Mouse (Mus musculus) gastrocnemius, adult 18-20 months (tissue): Measurements from ENCODE around the gene Asb17. TPM values are rescaled to one million over a fixed set of nuclear protein-coding genes. Genes with fewer than 3 reads are reported as not detected.
A peak's percentile ranks its signal among the peaks of the same experiment; 100 is the strongest.

Experiments
- DNase-seq: peaks from one replicate; pipeline ENCODE4 v3.0.0; 2021; ENCODE audit warnings: low spot score
- total RNA-seq, 2 experiments: library from RNA; stranded (reverse); gene quantifications; 2 replicates each; pipeline ENCODE4 v1.2.3; 2021

Asb17 gene
- total RNA-seq, 2 experiments from 2014 or later: not detected

DNA sequence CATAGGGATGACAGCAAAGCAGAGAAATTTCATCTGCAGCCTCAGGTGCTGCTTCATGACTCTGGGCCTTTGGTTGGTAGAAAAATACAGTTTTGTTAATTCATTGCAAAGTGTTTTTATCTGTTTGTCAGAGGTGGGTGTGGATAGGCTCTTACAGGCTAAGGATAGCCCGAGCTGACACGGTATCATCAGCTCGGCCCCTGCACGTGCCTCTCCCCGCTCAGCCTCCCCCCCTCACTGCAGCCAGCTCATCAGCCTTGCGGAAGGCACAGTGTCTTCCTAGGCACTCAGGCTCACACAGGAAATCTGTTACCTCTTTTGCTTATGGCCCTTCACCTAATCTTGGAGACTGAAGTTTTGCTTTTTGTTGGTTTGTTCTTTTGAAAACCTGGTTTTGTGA is 44.1 kb downstream of the Asb17 start:
- DNase-seq: no peak

DNA sequence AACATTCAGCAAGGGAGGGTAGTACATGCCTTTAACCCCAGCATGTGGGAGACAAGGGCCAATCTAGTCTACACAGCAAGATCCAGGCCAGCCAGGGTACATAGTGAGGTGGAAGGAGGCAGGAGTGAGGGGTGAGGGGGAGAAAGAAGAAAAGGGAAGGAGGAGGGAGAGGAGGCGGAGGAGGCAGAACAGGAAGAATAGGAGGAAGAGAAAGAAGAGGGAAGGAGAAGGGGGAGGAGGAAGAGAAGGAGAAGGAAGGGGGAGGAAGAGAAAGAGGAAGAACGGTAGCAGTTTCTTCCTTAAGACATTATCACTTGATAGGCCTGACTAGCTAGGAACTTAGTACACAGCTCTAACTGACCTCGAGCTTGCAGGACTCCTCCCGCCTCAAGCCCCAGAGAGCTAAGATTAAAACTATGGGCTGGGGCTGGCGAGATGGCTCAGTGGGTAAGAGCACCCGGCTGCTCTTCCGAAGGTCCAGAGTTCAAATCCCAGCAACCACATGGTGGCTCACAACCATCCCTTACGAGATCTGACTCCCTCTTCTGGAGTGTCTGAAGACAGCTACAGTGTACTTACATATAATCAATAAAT is 45.3 kb downstream of the Asb17 start:
- no peak for DNase-seq

DNA sequence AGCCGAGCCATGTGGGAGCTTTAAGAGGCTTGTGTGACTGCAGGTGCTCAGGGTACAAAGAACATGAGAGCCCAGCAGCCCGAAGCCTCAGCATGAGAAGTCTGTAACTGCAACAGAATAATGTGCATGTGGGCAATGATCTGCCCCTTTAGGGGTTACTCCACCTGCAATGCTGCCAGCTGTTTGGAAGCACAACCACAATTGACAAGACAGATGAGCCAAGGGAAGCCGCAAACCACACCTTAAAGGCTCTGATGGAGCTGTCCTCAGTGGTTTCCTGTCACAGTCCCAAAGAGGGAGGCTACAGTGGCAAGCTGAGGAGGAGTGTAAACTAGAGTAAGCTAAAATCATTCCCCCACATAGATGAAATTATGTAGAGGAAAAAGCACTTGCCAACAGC is 51.4 kb downstream of the Asb17 start:
- no peak for DNase-seq

DNA sequence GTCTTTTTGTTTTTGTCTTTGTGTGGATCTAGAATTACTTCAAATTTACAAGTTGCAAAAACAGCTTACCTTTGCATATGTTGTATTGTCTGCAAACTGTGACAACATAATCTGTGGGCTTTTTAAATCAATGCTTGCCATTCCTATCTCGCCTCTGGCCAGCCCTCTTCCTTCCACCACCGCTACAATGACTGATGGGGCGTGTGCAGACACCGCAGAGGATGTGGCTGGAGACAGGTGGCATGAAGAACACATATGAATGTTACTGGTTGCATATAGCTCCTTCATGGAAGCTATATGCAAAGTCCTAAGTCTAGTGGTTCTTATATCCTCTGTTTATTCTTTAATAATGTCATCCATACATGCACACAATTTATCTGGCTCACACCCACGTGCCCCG is 53.2 kb downstream of the Asb17 start:
- no peak for DNase-seq

DNA sequence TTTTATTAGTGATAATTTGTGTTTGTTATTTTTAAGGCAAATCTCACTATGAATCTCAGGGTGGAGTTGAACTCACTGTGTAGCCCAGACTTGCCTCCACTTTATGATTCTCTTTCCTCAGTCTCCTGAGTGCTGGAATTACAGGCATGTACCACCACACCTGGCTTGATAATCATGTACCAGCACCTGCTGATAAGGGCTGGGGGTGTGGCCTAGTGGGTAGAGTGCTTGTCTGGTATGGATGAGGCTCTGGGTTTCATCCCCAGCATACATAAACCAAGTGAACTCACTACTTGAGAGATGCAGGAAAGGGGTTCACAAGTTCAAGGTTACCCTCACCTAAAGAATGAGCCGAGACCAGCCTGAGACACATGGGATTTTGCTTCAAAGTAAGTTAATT is 57.9 kb downstream of the Asb17 start:
- DNase-seq: no peak

DNA sequence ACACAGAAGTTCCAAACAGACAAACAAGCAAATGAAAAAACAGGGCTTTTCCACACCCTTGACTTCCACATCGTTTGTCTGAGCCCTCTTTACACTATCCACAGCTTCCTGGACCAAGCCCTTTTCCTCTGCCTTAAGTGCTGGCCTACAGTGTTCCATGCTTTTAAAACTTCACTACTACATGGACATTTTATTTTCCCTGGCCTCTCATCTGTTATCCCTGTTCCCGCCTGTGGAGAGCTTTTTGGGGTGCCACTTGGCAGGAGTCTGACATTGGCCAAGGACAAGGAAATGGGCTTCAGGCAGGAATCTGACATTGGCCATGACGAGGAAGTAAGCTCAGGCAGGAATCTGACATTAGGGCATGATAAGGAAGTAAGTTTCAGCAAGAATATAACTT is 58.6 kb downstream of the Asb17 start:
- no peak for DNase-seq

DNA sequence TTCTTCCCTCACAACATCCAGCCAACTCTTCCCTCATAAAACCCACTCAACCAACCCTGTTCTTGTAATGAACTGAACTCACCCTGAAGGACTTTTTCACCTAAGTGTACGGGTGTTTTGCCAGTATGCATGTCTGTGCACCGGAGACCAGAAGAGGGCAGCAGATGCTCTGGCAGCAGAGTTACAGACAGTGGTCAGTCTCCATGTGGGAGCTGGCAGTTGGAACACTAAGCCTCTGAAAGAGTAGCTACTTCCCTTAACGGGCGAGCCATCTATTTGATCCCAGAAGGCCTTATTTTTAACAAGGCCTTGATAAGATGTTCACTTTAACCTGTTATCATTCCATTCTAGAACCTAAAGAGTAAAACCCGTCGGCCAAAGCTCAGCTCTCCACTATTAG is 60.6 kb downstream of the Asb17 start:
- peak; percentile 39 for DNase-seq

Other genes with a start within 250 kb of the Asb17 start
- 1 to 10 TPM; 1.5 to 2.9 TPM for gene St6galnac3, start 119.0 kb upstream of the Asb17 start, total RNA-seq
- under 1 TPM in 1 of 2 experiments, not detected in 1; 0.09 TPM for gene Msh4, start 61.9 kb downstream of the Asb17 start, total RNA-seq
- gene Rabggtb, start 68.8 kb downstream of the Asb17 start, total RNA-seq: 10 to 100 TPM; 51.9 to 61.6 TPM
- 100 to 1,000 TPM; 316 to 427 TPM for gene Acadm, start 100.4 kb downstream of the Asb17 start, total RNA-seq
- gene Slc44a5, start 129.2 kb downstream of the Asb17 start, total RNA-seq: under 1 TPM in 1 of 2 experiments, not detected in 1; 0.05 TPM